Mouse (Mus musculus) G1E (cell line): ENCODE data around the gene Nek6.

ENCODE experiments used
- CTCF ChIP-seq: IDR thresholded peaks from 2 replicates; pipeline ENCODE4 v1.5.1; 2012; ENCODE audit warnings: low read depth, low read length, inconsistent platforms, mixed read lengths
- GATA2 ChIP-seq: IDR thresholded peaks from 2 replicates; pipeline ENCODE4 v1.6.1; 2012; ENCODE audit warnings: low read depth, low read length, inconsistent platforms, borderline replicate concordance
- TAL1 ChIP-seq: conservative IDR thresholded peaks from 2 replicates; pipeline ENCODE4 v1.6.1; 2012; ENCODE audit warnings: low read depth, low read length, inconsistent platforms, mixed read lengths

DNA sequence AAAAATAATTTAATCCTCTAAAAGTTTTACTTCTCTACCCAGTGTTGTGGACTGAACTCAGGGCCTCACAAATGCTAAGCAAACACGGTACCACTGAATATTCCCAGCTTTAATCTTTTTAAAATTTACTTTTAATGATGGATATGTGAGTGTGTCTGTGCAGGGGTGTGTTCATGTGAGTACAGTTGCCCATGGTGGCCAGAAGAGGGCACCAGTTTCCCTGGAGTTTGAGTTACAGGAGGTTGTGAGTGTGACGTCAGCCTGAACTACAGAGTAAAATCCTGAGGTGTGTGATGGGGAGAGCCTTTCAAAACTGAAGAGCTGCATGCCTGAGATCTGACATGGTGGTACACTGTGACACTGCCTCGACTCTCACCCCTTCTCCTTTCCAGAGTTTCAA, 29.3 kb upstream of the Nek6 start:
- no peak for TF ChIP-seq CTCF
- TF ChIP-seq GATA2 = no peak
- no peak for TF ChIP-seq TAL1
